Mouse (Mus musculus) adrenal gland, adult 8-10 months (tissue): ENCODE measurements around the gene Wdr54. TPM values are rescaled to one million over a fixed set of nuclear protein-coding genes. Genes with fewer than 3 reads are reported as not detected.

Source experiments
- DNase-seq: peaks from one replicate; pipeline ENCODE4 v3.0.0; 2022
- total RNA-seq, 4 experiments: library from RNA; stranded (reverse); gene quantifications; 2 replicates each; pipeline ENCODE4 v1.2.4; 2022

The Wdr54 gene
- 1 to 10 TPM; 3.2 to 6.3 (median 5.3) TPM for total RNA-seq

GRCm38 (mm10) chr6:83156259-83156684, at the start of gene Wdr54, which contains the start of gene 1700003E16Rik:
Wdr54 (minus strand) TSS chr6:83156397.
1700003E16Rik (plus strand) TSS chr6:83156404.
- DNase-seq, result no peak

- DNase-seq, result no peak
Observed at GRCm38 (mm10) chr6:83205851-83206250, 49.7 kb upstream of the Wdr54 start.

GRCm38 (mm10) chr6:83203320-83203719, 47.1 kb upstream of the Wdr54 start:
- no peak for DNase-seq

- DNase-seq, result peak; percentile 67
Observed at GRCm38 (mm10) chr6:83197345-83198004, 41.3 kb upstream of the Wdr54 start.

GRCm38 (mm10) chr6:83193571-83193970, 37.4 kb upstream of the Wdr54 start:
- no peak for DNase-seq

GRCm38 (mm10) chr6:83186946-83187345, 30.7 kb upstream of the Wdr54 start:
- DNase-seq, result no peak

GRCm38 (mm10) chr6:83185895-83186861, 30.0 kb upstream of the Wdr54 start:
- no peak for DNase-seq

- DNase-seq, result no peak
Observed at GRCm38 (mm10) chr6:83184858-83185435, 28.8 kb upstream of the Wdr54 start.

GRCm38 (mm10) chr6:83180605-83181004, 24.4 kb upstream of the Wdr54 start:
- DNase-seq, result no peak

- no peak for DNase-seq
Observed at GRCm38 (mm10) chr6:83179390-83180117, 23.4 kb upstream of the Wdr54 start.

GRCm38 (mm10) chr6:83175996-83176395, 19.8 kb upstream of the Wdr54 start:
- no peak for DNase-seq

- DNase-seq, result no peak
Observed at GRCm38 (mm10) chr6:83172240-83172920, 16.2 kb upstream of the Wdr54 start.

- DNase-seq, result no peak
Observed at GRCm38 (mm10) chr6:83171063-83171462, 14.9 kb upstream of the Wdr54 start.

GRCm38 (mm10) chr6:83169872-83170271, 13.7 kb upstream of the Wdr54 start:
- DNase-seq, result no peak

GRCm38 (mm10) chr6:83166243-83166630, 10.0 kb upstream of the Wdr54 start:
- no peak for DNase-seq

- DNase-seq, result peak; percentile 94
Observed at GRCm38 (mm10) chr6:83165607-83166242, 9.5 kb upstream of the Wdr54 start, which contains the start of gene Dctn1. Dctn1 (plus strand) TSS chr6:83165920.

- DNase-seq, result no peak
Observed at GRCm38 (mm10) chr6:83165026-83165606, 8.9 kb upstream of the Wdr54 start.

GRCm38 (mm10) chr6:83162701-83163100, 6.5 kb upstream of the Wdr54 start:
- DNase-seq, result peak; percentile 51

- peak; percentile 48 for DNase-seq
Observed at GRCm38 (mm10) chr6:83161921-83162641, 5.9 kb upstream of the Wdr54 start.

- no peak for DNase-seq
Observed at GRCm38 (mm10) chr6:83161442-83161841, 5.2 kb upstream of the Wdr54 start.
